Mouse (Mus musculus): Measurements from ENCODE around the gene Olfr1512. TPM values are rescaled to one million over a fixed set of nuclear protein-coding genes. Genes with fewer than 3 reads are reported as not detected.

Gene Olfr1512
- polyA plus RNA-seq, 1 experiment from 2014 or later: 0.17 TPM

DNA sequence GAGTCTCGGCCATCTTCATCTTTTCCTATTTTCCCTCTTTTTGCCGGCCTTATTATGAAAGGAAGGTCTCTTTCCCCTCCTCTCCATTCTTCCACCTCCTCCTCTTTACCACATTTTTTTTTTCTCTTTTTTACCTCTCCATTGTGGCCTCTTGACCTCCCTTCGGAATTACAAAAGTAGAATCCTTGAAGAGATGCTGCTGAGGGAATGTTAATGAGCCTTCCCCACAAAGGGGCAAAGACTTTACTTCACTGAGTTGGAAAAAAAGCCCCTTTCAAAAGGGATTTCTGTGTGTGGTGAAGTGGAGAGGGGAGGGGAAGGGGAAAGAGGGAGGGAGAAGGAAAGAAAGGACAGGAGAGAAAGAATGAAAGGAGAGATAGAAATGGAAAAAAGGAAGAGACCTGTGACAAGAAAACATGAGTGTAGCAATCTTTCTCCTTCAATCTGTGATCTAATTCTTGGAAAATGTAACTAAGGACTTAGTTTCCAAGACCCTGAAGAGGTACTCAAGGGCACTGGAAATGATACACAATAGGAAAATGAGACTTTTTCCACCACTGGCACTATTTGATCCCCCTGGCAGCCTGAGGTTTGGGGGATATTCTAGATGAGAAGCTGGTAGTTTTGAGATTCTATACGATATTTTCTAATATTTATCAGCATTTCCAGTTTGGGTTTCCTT is 47.8 kb downstream of the Olfr1512 start:
- no peak overlapping the region for H3K4me3 ChIP-seq (replicated peaks)
- ATAC-seq (ENCODE audit: insufficient number of reproducible peaks, low FRiP score, low TSS enrichment, low read depth): no peak
- H3K9me3 ChIP-seq (replicated peaks): no peaks in the 10 kb centered on the region
- 14% methylated on average over 4 of the region's 4 CpGs for WGBS
- no peaks in the 10 kb centered on the region for H3K36me3 ChIP-seq
- H3K9ac ChIP-seq: no peak overlapping the region
- H3K4me1 ChIP-seq: peaks cover 9% of the 10 kb centered on the region
- no peak overlapping the region for H3K4me2 ChIP-seq (replicated peaks)
- H3K27ac ChIP-seq (replicated peaks): no peak overlapping the region
- peaks cover 22% of the 10 kb centered on the region for H3K27me3 ChIP-seq

- no peak within 1 kb of the TSS for H3K27ac ChIP-seq (replicated peaks)
- H3K27me3 ChIP-seq: peaks cover 22% of the 10 kb centered on the region
- under 1% methylated on average over 26 of the region's 26 CpGs for WGBS
- peak within 1 kb of the TSS; percentile 46 for H3K4me3 ChIP-seq (replicated peaks)
- H3K36me3 ChIP-seq: no peaks in the 10 kb centered on the region
- H3K9ac ChIP-seq: peak within 1 kb of the TSS; percentile 23; the same call in 1 of the 2 replicates
- no peaks in the 10 kb centered on the region for H3K9me3 ChIP-seq (replicated peaks)
- ATAC-seq (ENCODE audit: insufficient number of reproducible peaks, low FRiP score, low TSS enrichment, low read depth): peak; percentile 60; the same call in 1 of the 2 replicates
- H3K4me1 ChIP-seq: peaks cover 9% of the 10 kb centered on the region
- peak within 1 kb of the TSS; percentile 72 for H3K4me2 ChIP-seq (replicated peaks)
These were observed 50.8 kb downstream of the Olfr1512 start, which contains the start of gene Sall2 for GRCm38 (mm10) chr14:52327910-52328812. Sall2 (minus strand) TSS chr14:52328762.

DNA sequence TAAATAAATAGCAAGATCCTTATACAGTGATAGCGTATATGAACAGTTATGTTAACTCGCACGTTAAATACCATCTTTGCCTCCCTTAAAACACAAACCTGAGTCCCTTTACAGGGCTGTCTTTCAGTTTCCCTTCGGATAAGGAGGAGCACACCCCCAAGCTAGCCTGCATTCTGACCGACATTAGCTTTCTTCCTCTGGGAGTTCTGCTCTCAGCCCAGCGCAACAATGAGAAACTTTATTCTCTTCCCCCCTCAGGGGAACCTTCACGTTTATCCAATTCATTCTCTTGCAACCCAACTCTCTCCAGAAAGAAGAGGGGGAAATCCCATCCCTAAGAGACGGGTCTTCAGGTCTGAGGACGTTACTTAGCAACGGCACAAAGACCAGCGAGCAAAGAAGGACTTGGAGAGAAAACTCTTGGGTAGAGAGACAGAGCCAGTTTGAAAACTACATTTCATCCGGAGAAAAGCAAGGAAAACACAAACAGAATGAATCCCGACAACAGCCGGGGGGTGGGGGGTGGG is 51.5 kb downstream of the Olfr1512 start:
- H3K36me3 ChIP-seq: no peaks in the 10 kb centered on the region
- H3K9ac ChIP-seq: no peak overlapping the region
- H3K4me2 ChIP-seq (replicated peaks): peak overlapping the region; percentile 72
- H3K27me3 ChIP-seq: peaks cover 22% of the 10 kb centered on the region
- peak overlapping the region; percentile 46 for H3K4me3 ChIP-seq (replicated peaks)
- peaks cover 9% of the 10 kb centered on the region for H3K4me1 ChIP-seq
- 2% methylated on average over 14 of the region's 14 CpGs for WGBS
- H3K9me3 ChIP-seq (replicated peaks): no peaks in the 10 kb centered on the region
- no peak overlapping the region for H3K27ac ChIP-seq (replicated peaks)
- ATAC-seq (ENCODE audit: insufficient number of reproducible peaks, low FRiP score, low TSS enrichment, low read depth): no peak

DNA sequence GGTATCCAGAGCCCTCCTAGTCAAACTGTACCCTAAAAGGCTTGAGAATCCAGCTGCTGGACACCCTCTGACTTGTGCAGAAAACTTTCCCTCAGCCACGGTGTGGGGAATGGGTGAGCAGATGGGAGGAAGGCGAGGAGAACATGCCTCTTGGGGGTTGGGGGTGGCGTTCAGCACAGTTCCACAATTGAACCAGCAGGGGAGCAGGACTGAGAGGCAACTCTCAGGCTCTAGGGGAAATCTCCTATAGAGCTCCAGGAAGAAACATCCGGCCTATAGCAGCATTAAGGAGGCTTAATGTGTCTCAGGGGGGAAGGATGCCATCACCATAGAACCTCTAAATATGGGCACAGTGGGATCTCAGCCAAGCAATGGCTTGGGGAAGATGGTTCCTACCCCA is 53.1 kb downstream of the Olfr1512 start:
- Histone ChIP-seq H3K9ac (no peak overlapping the region), H3K4me1 (peaks cover 9% of the 10 kb centered on the region), H3K4me2 (replicated peaks) (no peak overlapping the region), H3K9me3 (replicated peaks) (no peaks in the 10 kb centered on the region), H3K36me3 (no peaks in the 10 kb centered on the region), H3K27ac (replicated peaks) (no peak overlapping the region), H3K27me3 (peaks cover 12% of the 10 kb centered on the region), H3K4me3 (replicated peaks) (no peak overlapping the region)
- 8% methylated on average over 4 of the region's 4 CpGs for WGBS
- no peak for ATAC-seq (ENCODE audit: insufficient number of reproducible peaks, low FRiP score, low TSS enrichment, low read depth)

Other genes with a start within 250 kb of the Olfr1512 start
- 46.1 and 50.6 TPM in 2 replicates for gene Supt16, start 181.8 kb downstream of the Olfr1512 start, polyA plus RNA-seq (2015; fragmentation: Nextera tagmentation; extraction: Ambion mirVana)
- gene Chd8, start 121.4 kb downstream of the Olfr1512 start, polyA plus RNA-seq (2015; fragmentation: Nextera tagmentation; extraction: Ambion mirVana): 38.6 and 38.9 TPM in 2 replicates
- gene Tox4, start 100.0 kb downstream of the Olfr1512 start, polyA plus RNA-seq (2015; fragmentation: Nextera tagmentation; extraction: Ambion mirVana): 42.8 and 43.2 TPM in 2 replicates
- gene Rab2b, start 99.6 kb downstream of the Olfr1512 start, polyA plus RNA-seq (2015; fragmentation: Nextera tagmentation; extraction: Ambion mirVana): 20.8 and 22.2 TPM in 2 replicates
- 42.1 and 44.2 TPM in 2 replicates for gene Mettl3, start 74.0 kb downstream of the Olfr1512 start, polyA plus RNA-seq (2015; fragmentation: Nextera tagmentation; extraction: Ambion mirVana)
- gene Sall2, start 50.4 kb downstream of the Olfr1512 start, polyA plus RNA-seq (2015; fragmentation: Nextera tagmentation; extraction: Ambion mirVana): 15.0 and 16.0 TPM in 2 replicates
- gene Olfr1513, start 22.8 kb downstream of the Olfr1512 start, polyA plus RNA-seq (2015; fragmentation: Nextera tagmentation; extraction: Ambion mirVana): 0.09 and 0.31 TPM in 2 replicates
- 0.26 and 0.35 TPM in 2 replicates for gene Olfr1511, start 18.2 kb upstream of the Olfr1512 start, polyA plus RNA-seq (2015; fragmentation: Nextera tagmentation; extraction: Ambion mirVana)
- gene Olfr1510, start 35.2 kb upstream of the Olfr1512 start, polyA plus RNA-seq (2015; fragmentation: Nextera tagmentation; extraction: Ambion mirVana): 0.26 and 0.65 TPM in 2 replicates
- not detected in 2 replicates for gene Olfr1509, start 63.8 kb upstream of the Olfr1512 start, polyA plus RNA-seq (2015; fragmentation: Nextera tagmentation; extraction: Ambion mirVana)
- gene Olfr1508, start 88.3 kb upstream of the Olfr1512 start, polyA plus RNA-seq (2015; fragmentation: Nextera tagmentation; extraction: Ambion mirVana): 0.20 TPM in 1 of 2 replicates, not detected in the other
- gene Olfr1507, start 116.6 kb upstream of the Olfr1512 start, polyA plus RNA-seq (2015; fragmentation: Nextera tagmentation; extraction: Ambion mirVana): not detected in 2 replicates

Data from embryonic facial prominence, embryonic 15.5 days (tissue).